Mouse (Mus musculus): ENCODE results near the gene Ankrd13b. TPM values are rescaled to one million over a fixed set of nuclear protein-coding genes. Genes with fewer than 3 reads are reported as not detected.

Gene Ankrd13b
- total and polyA plus RNA-seq, 3 experiments = 0.55 to 2.7 (median 1.7) TPM

DNA sequence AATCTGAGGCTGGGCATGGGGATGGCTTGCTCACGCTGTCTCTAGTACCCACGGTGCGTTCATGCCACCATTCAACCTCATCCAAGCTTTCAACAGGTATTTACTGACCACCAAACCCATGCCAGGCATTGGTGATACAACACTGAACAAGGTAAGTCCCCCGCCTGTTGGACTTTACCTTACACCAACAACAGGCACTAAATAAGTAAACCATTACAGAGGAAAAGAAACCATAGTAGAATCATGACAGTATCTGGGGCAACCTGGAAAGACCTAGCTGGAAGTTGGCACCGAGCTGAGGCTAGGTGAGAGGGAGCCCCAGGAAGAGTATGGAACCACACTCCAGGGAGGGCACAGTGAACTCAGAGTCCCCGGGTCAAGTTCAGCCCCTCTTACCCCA is 12.6 kb downstream of the Ankrd13b start:
- Histone ChIP-seq H3K9ac (ENCODE audit: insufficient read depth, low read depth) (no peak overlapping the region), H3K4me2 (ENCODE audit: insufficient read depth, low read depth, poor library complexity, severe bottlenecking) (no peak overlapping the region), H3K27me3 (replicated peaks) (peaks cover 20% of the 10 kb centered on the region), H3K27ac (ENCODE audit: insufficient read depth, low read depth) (no peak overlapping the region), H3K4me1 (ENCODE audit: control insufficient read depth in 1 of 2, insufficient read depth in 2 of 2) (peaks cover 0 to 2% of the 10 kb centered on the region in 2 experiments; a peak in 1 of 4 replicates), H3K79me2 (replicated peaks; ENCODE audit: control insufficient read depth, extremely low read depth, insufficient read depth, poor library complexity, severe bottlenecking) (no peaks in the 10 kb centered on the region), H3K36me3 (replicated peaks in 1 of 2; ENCODE audit: control insufficient read depth in 1 of 2, insufficient read depth in 1 of 2, low read length in 1 of 2) (peaks cover 0 to under 1% of the 10 kb centered on the region in 2 experiments), H3K9me3 (replicated peaks; ENCODE audit: low read length) (no peaks in the 10 kb centered on the region), H3K4me3 (replicated peaks in 1 of 3; ENCODE audit: low read depth in 2 of 3, low read length in 2 of 3, poor library complexity in 1 of 3) (no peak overlapping the region)
- in situ Hi-C loops (cut with MboI; ENCODE audit: low pct_ligation_motif_present, low pct_unique_long_range_greater_than_20kb, low sequenced_read_pairs) (no loop called here), dilution Hi-C loops (cut with MboI; ENCODE audit: extremely low pct_ligation_motif_present, extremely low pct_unique_long_range_greater_than_20kb, low sequenced_read_pairs) (no loop called here)
- no peak for DNase-seq (ENCODE audit: extremely low read depth)
- no peak for TF ChIP-seq MAX (IDR thresholded peaks at IDR 0.05; ENCODE audit: low read length)
- TF ChIP-seq SIN3A (IDR thresholded peaks at IDR 0.05; ENCODE audit: low read length) = no peak
- no peak for TF ChIP-seq ZMIZ1 (IDR thresholded peaks at IDR 0.05; ENCODE audit: low read depth, low read length)
- no peak for TF ChIP-seq IRF4 (IDR thresholded peaks at IDR 0.05; ENCODE audit: low read depth, low read length)
- TF ChIP-seq USF1 (IDR thresholded peaks at IDR 0.05; ENCODE audit: low read depth, low read length) = no peak
- no peak for TF ChIP-seq ELF1 (IDR thresholded peaks at IDR 0.05; ENCODE audit: low read depth, low read length)
- TF ChIP-seq NELFE (IDR thresholded peaks at IDR 0.05; ENCODE audit: low read depth, low read length) = no peak

DNA sequence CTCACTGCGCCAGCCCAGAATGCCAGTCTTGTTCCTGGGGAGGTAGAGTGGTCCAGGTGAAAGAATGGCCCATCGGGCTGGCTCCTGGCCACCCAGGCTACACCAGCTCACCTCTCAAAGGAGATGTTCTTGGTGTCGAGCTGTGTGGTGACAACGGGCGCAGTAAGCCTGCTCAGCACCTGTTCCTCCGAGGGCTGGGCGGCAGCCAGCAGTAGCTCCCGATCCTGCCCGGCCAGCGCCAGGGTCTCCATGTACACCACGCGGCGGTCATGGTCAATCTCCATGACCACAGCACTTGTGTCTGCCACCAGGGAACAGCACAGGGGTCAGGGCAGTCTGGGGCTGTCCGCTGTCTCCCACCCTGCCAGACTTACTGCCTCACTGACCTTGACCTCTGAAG is 13.3 kb downstream of the Ankrd13b start:
- Histone ChIP-seq H3K27ac (ENCODE audit: insufficient read depth, low read depth) (no peak overlapping the region), H3K4me2 (ENCODE audit: insufficient read depth, low read depth, poor library complexity, severe bottlenecking) (no peak overlapping the region), H3K4me3 (replicated peaks in 1 of 3; ENCODE audit: low read depth in 2 of 3, low read length in 2 of 3, poor library complexity in 1 of 3) (no peak overlapping the region), H3K36me3 (replicated peaks in 1 of 2; ENCODE audit: control insufficient read depth in 1 of 2, insufficient read depth in 1 of 2, low read length in 1 of 2) (peaks cover 0 to 3% of the 10 kb centered on the region in 2 experiments), H3K9ac (ENCODE audit: insufficient read depth, low read depth) (no peak overlapping the region), H3K9me3 (replicated peaks; ENCODE audit: low read length) (no peaks in the 10 kb centered on the region), H3K4me1 (ENCODE audit: control insufficient read depth in 1 of 2, insufficient read depth in 2 of 2) (peaks cover 0 to 2% of the 10 kb centered on the region in 2 experiments; a peak in 1 of 4 replicates), H3K27me3 (replicated peaks) (peaks cover 19% of the 10 kb centered on the region), H3K79me2 (replicated peaks; ENCODE audit: control insufficient read depth, extremely low read depth, insufficient read depth, poor library complexity, severe bottlenecking) (no peaks in the 10 kb centered on the region)
- TF ChIP-seq POLR2AphosphoS2 (IDR thresholded peaks at IDR 0.05; ENCODE audit: low read depth, low read length) (no peak), SMC3 (IDR thresholded peaks at IDR 0.05; ENCODE audit: low read depth, low read length) (no peak), JUND (conservative IDR thresholded peaks at IDR 0.05; ENCODE audit: low read depth, low read length) (no peak), RAD21 (IDR thresholded peaks at IDR 0.05; ENCODE audit: low read depth, low read length) (no peak), EP300 (IDR thresholded peaks at IDR 0.05; ENCODE audit: low read length) (no peak), POLR2A (IDR thresholded peaks at IDR 0.05; ENCODE audit: low read depth, low read length) (no peak), SIN3A (IDR thresholded peaks at IDR 0.05; ENCODE audit: low read length) (no peak), MXI1 (IDR thresholded peaks at IDR 0.05; ENCODE audit: low read depth, low read length) (no peak), ZC3H11A (IDR thresholded peaks at IDR 0.05; ENCODE audit: low read depth, low read length) (no peak), ETS1 (conservative IDR thresholded peaks at IDR 0.05; ENCODE audit: low read depth, low read length) (no peak), USF1 (IDR thresholded peaks at IDR 0.05; ENCODE audit: low read depth, low read length) (no peak), KAT2A (IDR thresholded peaks at IDR 0.05; ENCODE audit: insufficient replicate concordance, low read length) (no peak), ZKSCAN1 (IDR thresholded peaks at IDR 0.05; ENCODE audit: borderline replicate concordance, low read depth, low read length) (no peak), ZNF384 (IDR thresholded peaks at IDR 0.05; ENCODE audit: low read depth, low read length) (no peak), E2F4 (IDR thresholded peaks at IDR 0.05; ENCODE audit: insufficient replicate concordance, low read depth, low read length) (no peak), ZMIZ1 (IDR thresholded peaks at IDR 0.05; ENCODE audit: low read depth, low read length) (no peak), NELFE (IDR thresholded peaks at IDR 0.05; ENCODE audit: low read depth, low read length) (no peak), UBTF (IDR thresholded peaks at IDR 0.05; ENCODE audit: low read depth, low read length) (no peak)
- dilution Hi-C loops (cut with MboI; ENCODE audit: extremely low pct_ligation_motif_present, extremely low pct_unique_long_range_greater_than_20kb, low sequenced_read_pairs) = no loop called here
- in situ Hi-C loops (cut with MboI; ENCODE audit: low pct_ligation_motif_present, low pct_unique_long_range_greater_than_20kb, low sequenced_read_pairs) = no loop called here
- DNase-seq (ENCODE audit: extremely low read depth) = no peak
